Mouse (Mus musculus) heart, embryonic 14.5 days (tissue): ENCODE measurements around the gene Rmnd5b. TPM values are rescaled to one million over a fixed set of nuclear protein-coding genes. Genes with fewer than 3 reads are reported as not detected.
"Not testable (repeated sequence)": the region's sequence is repeated elsewhere in the genome, so short reads cannot be mapped to it uniquely, and the experiment has no call there.

Experiments
- ATAC-seq: fragments of 200-750 bp; cut with Nextera tagmentation; 2 replicates; pipeline ENCODE4 v1.8.0; 2017; ENCODE audit warnings: low read depth, moderate TSS enrichment; ENCODE audit not compliant: insufficient number of reproducible peaks, insufficient read depth, low FRiP score
- H3K27ac ChIP-seq, 2 experiments: fragments of 200-500 bp in 1 of 2; fragments of 300-500 bp in 1 of 2; sonication (generic) in 1 of 2; replicated peaks in 1 of 2; 2 replicates each; pipeline ENCODE4 v1.5.1; 2012 to 2014; ENCODE audit warnings: low read depth in 2 of 2, low read length in 2 of 2, control low read depth in 1 of 2, mild to moderate bottlenecking in 1 of 2, mixed read lengths in 1 of 2; ENCODE audit not compliant: control insufficient read depth in 1 of 2, insufficient read depth in 1 of 2
- H3K27me3 ChIP-seq: fragments of 300-500 bp; sonication (generic); 2 replicates; pipeline ENCODE4 v1.6.1; 2014; ENCODE audit warnings: mild to moderate bottlenecking, low read length, control low read depth; ENCODE audit not compliant: control insufficient read depth, insufficient read depth
- H3K36me3 ChIP-seq: fragments of 300-500 bp; sonication (generic); 2 replicates; pipeline ENCODE4 v1.6.1; 2014; ENCODE audit warnings: mild to moderate bottlenecking, control low read depth, low read length, mixed read lengths; ENCODE audit not compliant: control insufficient read depth, insufficient read depth
- H3K4me1 ChIP-seq, 2 experiments: fragments of 200-500 bp in 1 of 2; fragments of 300-500 bp in 1 of 2; sonication (generic) in 1 of 2; 2 replicates each; pipeline ENCODE4 v1.6.1; 2012 to 2014; ENCODE audit warnings: low read length in 2 of 2, control low read depth in 1 of 2, mixed read lengths in 1 of 2; ENCODE audit not compliant: control insufficient read depth in 2 of 2, insufficient read depth in 2 of 2
- H3K4me2 ChIP-seq: fragments of 300-500 bp; sonication (generic); 2 replicates; pipeline ENCODE4 v1.6.1; 2014; ENCODE audit warnings: mild to moderate bottlenecking, low read length
- H3K4me3 ChIP-seq, 2 experiments: fragments of 200-500 bp in 1 of 2; fragments of 300-500 bp in 1 of 2; sonication (generic) in 1 of 2; 2 replicates each; pipeline ENCODE4 v1.5.1; 2012 to 2014; ENCODE audit warnings: low read length in 2 of 2, mild to moderate bottlenecking in 2 of 2, control low read depth in 1 of 2, low read depth in 1 of 2, moderate library complexity in 1 of 2; ENCODE audit not compliant: control insufficient read depth in 1 of 2, insufficient read depth in 1 of 2
- H3K9ac ChIP-seq: fragments of 300-500 bp; sonication (generic); 2 replicates; pipeline ENCODE4 v1.6.1; 2014; ENCODE audit warnings: mild to moderate bottlenecking, low read length
- H3K9me3 ChIP-seq: fragments of 300-500 bp; sonication (generic); 2 replicates; pipeline ENCODE4 v1.6.1; 2016; ENCODE audit warnings: low read length, control low read depth; ENCODE audit not compliant: control insufficient read depth
- WGBS: fragments of 180-500 bp; shearing (Covaris S2); extraction: QIAGEN DNeasy Blood & Tissue Kit; methylation state at CpG from one replicate; pipeline ENCODE4 v1.1.7; 2014; 5-methylcytosine and 5-hydroxymethylcytosine counted together
- polyA plus RNA-seq: library from polyadenylated mRNA; unstranded; fragments of >200 nt; fragmentation: Nextera tagmentation; extraction: Ambion mirVana; gene quantifications from 2 replicates; pipeline ENCODE4 v1.2.1, GENCODE M21; 2014

Rmnd5b gene
- polyA plus RNA-seq, 1 experiment from 2014 or later: 32.1 TPM

- 70% methylated on average over 8 of the region's 8 CpGs for WGBS
- H3K9ac ChIP-seq: no peak overlapping the region
- ATAC-seq: no peak
- H3K9me3 ChIP-seq: no peaks in the 10 kb centered on the region
- H3K4me1 ChIP-seq: peaks cover 9% of the 10 kb centered on the region in 2 experiments; a peak in 3 of 4 replicates
- no peak overlapping the region for H3K4me2 ChIP-seq
- H3K36me3 ChIP-seq: no peaks in the 10 kb centered on the region
- no peak overlapping the region for H3K4me3 ChIP-seq
- H3K27ac ChIP-seq: no peak overlapping the region
- no peaks in the 10 kb centered on the region for H3K27me3 ChIP-seq
These were observed 21.4 kb downstream of the Rmnd5b start for GRCm38 (mm10) chr11:51614256-51614655.

- H3K9me3 ChIP-seq, ATAC-seq, H3K27me3 ChIP-seq, H3K9ac ChIP-seq, H3K4me2 ChIP-seq, H3K4me3 ChIP-seq, H3K27ac ChIP-seq, H3K36me3 ChIP-seq: not testable (repeated sequence)
- peaks cover 6 to 12% of the 10 kb centered on the region in 2 experiments for H3K4me1 ChIP-seq
- WGBS: 84% methylated on average over 5 of the region's 5 CpGs
These were observed 25.8 kb downstream of the Rmnd5b start for GRCm38 (mm10) chr11:51609940-51610339.

DNA sequence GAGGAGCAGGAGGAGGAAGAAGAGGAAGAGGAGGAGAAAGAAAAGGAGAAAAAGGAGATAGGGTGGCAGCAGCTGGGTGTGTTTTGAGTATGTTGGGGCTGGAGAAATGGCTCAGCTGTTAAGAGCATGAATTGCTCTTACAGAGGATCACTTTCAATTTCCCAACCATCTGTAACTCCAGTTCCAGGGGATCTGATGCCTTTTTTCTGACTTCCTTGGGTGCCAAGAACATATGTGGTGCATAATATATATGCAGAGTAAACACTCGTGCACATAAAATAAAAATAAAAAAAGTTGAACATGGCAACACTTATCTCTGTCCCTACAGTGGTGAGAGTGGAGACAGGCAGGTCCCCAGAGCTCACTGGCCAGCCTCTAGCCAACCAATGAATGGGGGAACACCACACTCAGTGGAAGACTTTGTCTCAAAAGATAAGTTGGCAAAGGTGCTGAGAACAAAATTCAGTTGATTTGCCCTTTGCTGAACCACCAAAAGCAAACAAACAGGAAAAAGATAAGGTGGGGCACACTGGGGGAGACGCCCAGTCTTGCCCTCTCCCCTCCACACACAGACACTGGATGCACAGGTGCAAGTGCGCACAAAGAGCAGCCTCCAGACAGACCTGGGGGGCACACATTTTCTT, 26.3 kb downstream of the Rmnd5b start:
- Histone ChIP-seq H3K4me1 (peaks cover 4 to 15% of the 10 kb centered on the region in 2 experiments; a peak in 3 of 4 replicates), H3K27ac (no peak overlapping the region), H3K9ac (no peak overlapping the region), H3K4me3 (no peak overlapping the region), H3K36me3 (peaks cover 13% of the 10 kb centered on the region), H3K27me3 (no peaks in the 10 kb centered on the region), H3K9me3 (no peaks in the 10 kb centered on the region), H3K4me2 (no peak overlapping the region)
- no peak for ATAC-seq
- WGBS: 76% methylated on average over 3 of the region's 3 CpGs

- peak overlapping the region; percentile 53 to 99 for H3K4me3 ChIP-seq
- no peak; the same call in 1 of the 2 replicates for ATAC-seq
- H3K9me3 ChIP-seq: no peaks in the 10 kb centered on the region
- H3K36me3 ChIP-seq: peaks cover 34% of the 10 kb centered on the region
- peaks cover 5 to 30% of the 10 kb centered on the region in 2 experiments; a peak in 3 of 4 replicates for H3K4me1 ChIP-seq
- H3K4me2 ChIP-seq: peak overlapping the region; percentile 92
- H3K27ac ChIP-seq: peak overlapping the region; percentile 84 to 95
- 11% methylated on average over 15 of the region's 15 CpGs for WGBS
- H3K9ac ChIP-seq: peak overlapping the region; percentile 99
- no peaks in the 10 kb centered on the region for H3K27me3 ChIP-seq
These were observed 28.5 kb downstream of the Rmnd5b start for GRCm38 (mm10) chr11:51607096-51607738.

DNA sequence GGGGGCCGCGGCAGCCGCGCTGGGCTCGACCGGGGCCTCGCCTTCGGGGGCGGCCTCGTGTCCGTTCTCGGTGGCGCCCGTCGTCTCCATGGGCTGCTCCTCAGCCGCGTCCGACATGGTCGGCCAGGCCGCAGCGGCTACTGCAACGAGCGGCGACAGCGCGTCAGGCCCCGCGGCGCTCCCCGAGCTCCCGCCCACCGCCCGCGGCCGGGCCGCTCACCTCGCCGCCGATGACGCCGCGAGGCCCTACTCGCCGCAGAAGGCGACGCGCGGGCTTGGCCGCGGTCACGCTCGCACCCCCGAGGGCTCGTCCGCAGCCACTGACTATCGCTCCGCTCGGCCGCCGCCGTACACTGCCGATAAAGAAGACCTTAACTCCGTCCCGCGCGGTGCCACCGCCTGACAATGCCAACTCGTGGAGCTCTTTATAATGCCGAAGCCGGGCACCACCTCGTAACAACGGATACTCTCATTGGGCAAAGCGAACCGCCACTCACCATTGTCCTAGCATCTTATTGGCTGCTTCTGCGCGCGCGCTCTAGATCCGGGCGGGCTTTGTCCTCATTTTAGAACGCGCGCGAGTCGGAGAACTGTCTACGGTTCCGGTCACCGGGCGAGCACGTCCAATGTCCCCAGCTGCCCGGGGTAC, 29.1 kb downstream of the Rmnd5b start, which contains the start of gene Hnrnpab:
Hnrnpab (minus strand) TSS at position 401 of the 649 bp plus-strand sequence.
- Histone ChIP-seq H3K4me2 (peak within 1 kb of the TSS; percentile 92), H3K4me1 (peaks cover 5 to 30% of the 10 kb centered on the region in 2 experiments; a peak in 3 of 4 replicates), H3K27me3 (no peaks in the 10 kb centered on the region), H3K4me3 (peak within 1 kb of the TSS; percentile 96 to 99), H3K36me3 (peaks cover 41% of the 10 kb centered on the region), H3K9me3 (no peaks in the 10 kb centered on the region), H3K9ac (peak within 1 kb of the TSS; percentile 99), H3K27ac (peak within 1 kb of the TSS; percentile 92 to 95)
- WGBS: under 1% methylated on average over 79 of the region's 91 CpGs
- ATAC-seq: peak; percentile 93

DNA sequence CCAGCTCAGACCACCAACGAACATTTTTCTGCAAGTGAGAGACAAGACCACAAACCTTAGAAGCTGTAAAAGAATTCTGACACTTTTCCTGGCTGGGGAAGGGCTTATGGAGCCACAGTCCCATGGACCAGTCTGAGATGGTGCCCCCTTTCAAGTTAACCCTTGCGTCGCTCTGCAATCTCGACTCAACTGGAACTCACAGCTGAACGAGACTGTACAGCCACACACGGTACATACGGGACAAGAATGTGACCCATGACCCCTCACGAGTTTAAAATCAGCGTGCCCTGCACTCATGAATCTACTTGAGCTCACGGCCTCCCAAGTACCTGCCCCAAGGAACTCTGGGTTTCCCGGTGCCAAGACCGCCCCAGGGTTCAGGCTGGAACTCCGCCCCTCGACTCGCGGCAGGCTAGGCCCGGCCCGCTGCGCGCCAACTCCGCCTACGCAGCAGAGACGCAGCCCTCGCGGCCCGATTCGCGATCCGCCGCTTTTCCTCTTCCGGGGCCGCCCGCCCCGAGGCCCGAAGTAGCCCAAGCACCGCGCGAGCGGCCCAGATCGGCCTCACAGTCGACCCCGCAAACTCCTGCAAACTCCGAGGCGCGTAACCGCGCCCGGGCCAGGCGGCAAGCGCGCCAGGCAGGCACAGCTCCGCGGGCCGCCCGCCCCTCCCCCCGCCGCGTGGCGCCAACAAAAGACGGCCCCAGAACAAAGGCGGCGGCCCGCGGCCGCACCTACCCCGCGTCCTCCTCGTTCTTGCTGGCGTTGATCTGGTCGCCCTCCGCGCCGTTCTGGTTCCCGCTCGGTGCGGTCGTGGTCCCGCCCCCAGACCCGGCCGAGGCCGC, 29.9 kb downstream of the Rmnd5b start:
- under 1% methylated on average over 78 of the region's 81 CpGs for WGBS
- H3K36me3 ChIP-seq: peaks cover 48% of the 10 kb centered on the region
- no peaks in the 10 kb centered on the region for H3K27me3 ChIP-seq
- H3K4me3 ChIP-seq: peak overlapping the region; percentile 96 to 99
- H3K4me1 ChIP-seq: peaks cover 5 to 30% of the 10 kb centered on the region in 2 experiments; a peak in 3 of 4 replicates
- ATAC-seq: peak; percentile 79
- H3K9me3 ChIP-seq: no peaks in the 10 kb centered on the region
- peak overlapping the region; percentile 92 to 95 for H3K27ac ChIP-seq
- H3K9ac ChIP-seq: peak overlapping the region; percentile 99
- peak overlapping the region; percentile 92 for H3K4me2 ChIP-seq

GRCm38 (mm10) chr11:51602253-51602652, 33.4 kb downstream of the Rmnd5b start:
- H3K36me3 ChIP-seq: peaks cover 84% of the 10 kb centered on the region
- no peak overlapping the region for H3K4me3 ChIP-seq
- no peak overlapping the region for H3K27ac ChIP-seq
- H3K9me3 ChIP-seq: no peaks in the 10 kb centered on the region
- peaks cover 4 to 27% of the 10 kb centered on the region in 2 experiments; a peak in 3 of 4 replicates for H3K4me1 ChIP-seq
- H3K4me2 ChIP-seq: no peak overlapping the region
- 79% methylated on average over 3 of the region's 3 CpGs for WGBS
- ATAC-seq: no peak
- no peaks in the 10 kb centered on the region for H3K27me3 ChIP-seq
- H3K9ac ChIP-seq: no peak overlapping the region
